Mouse (Mus musculus) stomach, embryonic 14.5 days (tissue): ENCODE results near the gene Mfng. TPM values are rescaled to one million over a fixed set of nuclear protein-coding genes. Genes with fewer than 3 reads are reported as not detected.

ENCODE experiments used
- ATAC-seq: fragments of 200-750 bp; cut with Nextera tagmentation; 2 replicates; pipeline ENCODE4 v1.8.0; 2017; ENCODE audit warnings: low read depth, moderate TSS enrichment; ENCODE audit not compliant: insufficient number of reproducible peaks, insufficient read depth, low FRiP score
- H3K27ac ChIP-seq: fragments of 300-500 bp; sonication (generic); 2 replicates; pipeline ENCODE4 v1.5.1; 2014; ENCODE audit warnings: mild to moderate bottlenecking, low read length, moderate library complexity, mixed read lengths
- H3K27me3 ChIP-seq: fragments of 300-500 bp; sonication (generic); 2 replicates; pipeline ENCODE4 v1.6.1; 2014; ENCODE audit warnings: low read length, control low read depth, mixed read lengths; ENCODE audit not compliant: control insufficient read depth, insufficient read depth
- H3K36me3 ChIP-seq: fragments of 300-500 bp; sonication (generic); 2 replicates; pipeline ENCODE4 v1.6.1; 2014; ENCODE audit warnings: mild to moderate bottlenecking, control low read depth, low read length, moderate library complexity, mixed read lengths; ENCODE audit not compliant: control insufficient read depth, insufficient read depth
- H3K4me1 ChIP-seq: fragments of 300-500 bp; sonication (generic); 2 replicates; pipeline ENCODE4 v1.6.1; 2014; ENCODE audit warnings: low read length, control low read depth, mixed read lengths; ENCODE audit not compliant: control insufficient read depth, insufficient read depth
- H3K4me2 ChIP-seq: fragments of 300-500 bp; sonication (generic); replicated peaks from 2 replicates; pipeline ENCODE4 v1.6.1; 2014; ENCODE audit warnings: low read depth, low read length, control low read depth
- H3K4me3 ChIP-seq: fragments of 300-500 bp; sonication (generic); 2 replicates; pipeline ENCODE4 v1.5.1; 2014; ENCODE audit warnings: low read depth, low read length, control low read depth
- H3K9ac ChIP-seq: fragments of 300-500 bp; sonication (generic); replicated peaks from 2 replicates; pipeline ENCODE4 v1.6.1; 2014; ENCODE audit warnings: low read depth, mild to moderate bottlenecking, control low read depth, low read length, moderate library complexity, mixed read lengths
- H3K9me3 ChIP-seq: fragments of 300-500 bp; sonication (generic); 2 replicates; pipeline ENCODE4 v1.6.1; 2016; ENCODE audit warnings: low read depth, low read length, control low read depth; ENCODE audit not compliant: control insufficient read depth
- WGBS: fragments of 180-500 bp; shearing (Covaris S2); extraction: QIAGEN DNeasy Blood & Tissue Kit; methylation state at CpG from one replicate; pipeline ENCODE4 v1.1.7; 2014; 5-methylcytosine and 5-hydroxymethylcytosine counted together
- polyA plus RNA-seq: library from polyadenylated mRNA; unstranded; fragments of >200 nt; fragmentation: Nextera tagmentation; extraction: Ambion mirVana; gene quantifications from 2 replicates; pipeline ENCODE4 v1.2.1, GENCODE M21; 2014

The Mfng gene
- polyA plus RNA-seq, 1 experiment from 2014 or later = 15.7 TPM

DNA sequence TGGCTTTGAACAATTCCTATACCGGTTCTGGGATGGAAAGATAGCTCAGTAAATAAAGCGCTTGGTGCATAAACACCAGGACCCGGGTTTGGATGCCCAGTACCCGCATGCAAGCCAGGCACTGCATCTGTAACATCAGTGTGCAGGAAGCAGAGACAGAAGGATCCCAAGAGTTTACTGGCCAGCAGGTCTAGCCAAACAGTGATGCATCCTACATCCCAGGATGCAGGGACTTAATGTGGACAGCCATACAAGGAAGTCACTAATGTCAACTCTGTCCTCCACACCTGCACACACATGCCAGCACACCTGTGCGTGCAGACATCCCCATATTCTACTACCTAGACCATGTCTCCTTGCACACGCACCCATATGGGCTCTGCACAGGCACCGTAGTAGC lies 12.0 kb upstream of the Mfng start:
- Histone ChIP-seq H3K4me2 (no peak overlapping the region), H3K36me3 (no peaks in the 10 kb centered on the region), H3K4me1 (peaks cover 15% of the 10 kb centered on the region; the same call in 1 of the 2 replicates), H3K4me3 (no peak overlapping the region), H3K9ac (no peak overlapping the region), H3K9me3 (no peaks in the 10 kb centered on the region), H3K27me3 (no peaks in the 10 kb centered on the region), H3K27ac (no peak overlapping the region)
- no peak for ATAC-seq
- WGBS = 93% methylated on average over 7 of the region's 7 CpGs

DNA sequence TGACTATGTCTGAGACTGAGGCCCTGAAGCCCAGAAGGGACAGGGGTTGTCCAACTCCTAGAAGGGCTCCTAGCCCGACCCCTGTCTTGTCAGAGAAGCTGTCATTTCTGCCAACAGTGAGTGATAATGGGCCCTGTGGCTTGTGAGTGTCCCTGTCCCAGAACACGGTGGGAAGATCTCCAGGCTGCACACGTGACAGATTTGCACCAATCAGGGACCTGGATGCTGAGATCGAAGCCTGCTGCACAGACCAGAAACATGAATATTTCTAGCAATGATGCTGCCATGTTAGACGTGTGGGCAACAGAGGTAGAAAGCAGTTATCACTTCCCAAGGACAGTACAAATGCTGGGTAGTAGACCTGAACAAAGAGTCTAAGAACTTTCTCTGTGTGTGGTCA lies 11.2 kb upstream of the Mfng start:
- 69% methylated on average over 5 of the region's 5 CpGs for WGBS
- no peak overlapping the region for H3K27ac ChIP-seq
- peaks cover 15% of the 10 kb centered on the region; the same call in 1 of the 2 replicates for H3K4me1 ChIP-seq
- H3K9ac ChIP-seq = no peak overlapping the region
- H3K4me2 ChIP-seq = no peak overlapping the region
- H3K36me3 ChIP-seq = no peaks in the 10 kb centered on the region
- ATAC-seq = no peak
- no peaks in the 10 kb centered on the region for H3K27me3 ChIP-seq
- H3K4me3 ChIP-seq = no peak overlapping the region
- H3K9me3 ChIP-seq = no peaks in the 10 kb centered on the region

DNA sequence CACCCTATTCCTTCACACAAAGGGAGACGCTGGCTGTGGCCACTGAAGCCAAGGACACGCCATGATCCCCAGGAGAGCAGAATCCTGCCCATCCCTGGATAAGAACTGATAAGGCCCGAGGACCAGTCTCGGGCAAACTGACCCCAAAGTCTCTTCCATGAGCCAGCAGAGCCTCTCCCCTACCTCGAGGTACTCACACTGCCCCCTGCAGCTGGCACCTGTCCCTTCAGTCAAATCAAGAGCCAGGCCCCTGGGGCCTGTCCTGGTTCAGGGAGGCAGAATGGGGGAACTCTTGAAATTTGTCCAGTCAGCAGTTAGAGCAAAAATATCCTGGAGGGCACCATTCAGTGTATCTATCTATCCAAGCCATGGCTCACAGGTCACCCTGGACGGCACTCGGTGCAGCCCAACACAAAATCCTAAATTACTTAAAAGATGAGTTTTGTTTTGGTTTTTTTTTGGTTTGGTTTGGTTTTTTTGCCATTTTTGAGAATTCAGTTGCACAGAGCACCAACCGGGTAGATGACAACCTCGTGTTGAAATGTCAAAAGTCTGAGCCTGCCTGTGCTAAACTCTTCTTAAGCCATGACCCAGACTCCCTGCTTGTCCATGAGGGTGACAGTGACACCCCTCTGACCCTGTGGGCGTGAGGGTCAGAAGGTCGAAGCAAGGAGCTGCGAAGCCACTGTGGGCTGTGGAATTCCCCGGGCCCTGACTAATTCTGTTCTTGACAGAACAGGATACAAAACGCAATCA lies 9.3 kb upstream of the Mfng start:
- H3K4me3 ChIP-seq = no peak overlapping the region

DNA sequence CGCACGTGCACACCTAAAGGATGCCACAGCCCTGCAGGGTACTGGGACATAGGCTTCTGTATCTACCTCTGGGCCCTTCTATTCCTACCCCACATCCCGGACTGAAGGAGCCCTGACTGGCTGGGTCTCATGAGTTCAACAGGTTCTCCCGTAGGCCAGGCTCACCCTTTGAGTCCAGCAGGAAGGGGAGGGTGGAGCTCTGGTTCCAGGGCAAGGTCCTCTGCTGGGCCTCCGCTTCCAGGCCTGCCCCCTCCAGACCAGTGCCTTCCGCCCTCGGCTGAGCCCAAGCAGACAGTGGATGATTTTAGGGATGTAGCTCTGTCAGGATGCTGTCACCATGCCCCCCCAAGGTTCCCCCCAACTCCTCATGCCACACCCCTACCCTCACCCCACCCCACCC lies 7.6 kb upstream of the Mfng start:
- Histone ChIP-seq H3K9me3 (no peaks in the 10 kb centered on the region), H3K4me3 (no peak overlapping the region), H3K36me3 (no peaks in the 10 kb centered on the region; the same call in 1 of the 2 replicates), H3K4me1 (peaks cover 2% of the 10 kb centered on the region; the same call in 1 of the 2 replicates), H3K27me3 (no peaks in the 10 kb centered on the region), H3K9ac (no peak overlapping the region), H3K4me2 (no peak overlapping the region), H3K27ac (no peak overlapping the region)
- 74% methylated on average over 7 of the region's 7 CpGs for WGBS
- no peak for ATAC-seq

More for the DNA sequence above, 9.3 kb upstream of the Mfng start:
- Histone ChIP-seq H3K27ac (no peak overlapping the region), H3K9me3 (no peaks in the 10 kb centered on the region), H3K4me2 (no peak overlapping the region), H3K27me3 (no peaks in the 10 kb centered on the region), H3K9ac (no peak overlapping the region), H3K4me1 (peaks cover 10% of the 10 kb centered on the region; the same call in 1 of the 2 replicates), H3K36me3 (no peaks in the 10 kb centered on the region)
- 66% methylated on average over 14 of the region's 14 CpGs for WGBS
- no peak for ATAC-seq

DNA sequence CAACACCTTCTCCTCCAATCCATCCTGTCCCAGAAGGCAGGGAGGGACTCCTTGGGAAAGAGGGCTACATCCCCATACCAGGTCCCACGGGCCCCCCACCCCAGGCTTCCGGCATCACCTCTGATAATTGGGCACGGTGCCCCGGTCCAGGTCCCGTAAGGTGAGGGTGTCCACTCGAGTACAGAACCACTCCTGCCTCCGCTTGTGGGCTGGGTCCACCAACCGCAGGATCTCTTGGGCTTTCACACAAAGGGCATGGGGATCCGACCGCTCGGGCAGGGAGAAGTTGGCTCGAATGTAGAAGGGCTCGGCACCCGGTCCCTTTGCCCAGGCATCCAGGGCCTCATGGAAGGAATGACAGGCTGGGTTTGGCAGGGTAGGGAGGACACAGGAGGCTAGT lies 7.1 kb upstream of the Mfng start:
- H3K9ac ChIP-seq = no peak overlapping the region
- no peak overlapping the region for H3K4me2 ChIP-seq
- no peak overlapping the region for H3K4me3 ChIP-seq
- no peaks in the 10 kb centered on the region for H3K27me3 ChIP-seq
- ATAC-seq = no peak
- H3K4me1 ChIP-seq = no peaks in the 10 kb centered on the region
- no peak overlapping the region for H3K27ac ChIP-seq
- 91% methylated on average over 14 of the region's 14 CpGs for WGBS
- no peaks in the 10 kb centered on the region for H3K9me3 ChIP-seq
- peaks cover 2% of the 10 kb centered on the region; the same call in 1 of the 2 replicates for H3K36me3 ChIP-seq

DNA sequence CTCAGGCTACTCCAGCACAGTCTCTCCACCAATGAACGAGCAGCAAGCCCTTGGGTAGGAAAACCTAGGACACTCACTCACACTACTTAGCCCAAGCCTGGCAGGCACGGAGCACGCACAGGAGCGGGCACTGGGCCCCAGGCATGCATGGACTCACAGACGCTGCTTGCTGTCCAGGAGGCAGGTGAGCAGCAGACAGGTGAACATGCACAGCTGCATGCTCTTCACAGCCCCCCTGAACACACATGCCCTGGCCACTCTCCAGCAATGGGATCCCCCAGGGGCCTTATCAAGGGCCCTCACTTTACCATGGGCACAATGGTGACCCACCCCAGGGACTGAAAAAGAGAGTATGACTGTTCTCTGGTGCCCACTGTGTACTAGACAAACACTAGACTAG lies 6.4 kb upstream of the Mfng start:
- ATAC-seq = no peak
- no peaks in the 10 kb centered on the region for H3K4me1 ChIP-seq
- no peak overlapping the region for H3K27ac ChIP-seq
- 86% methylated on average over 5 of the region's 5 CpGs for WGBS
- H3K9me3 ChIP-seq = no peaks in the 10 kb centered on the region
- H3K4me3 ChIP-seq = no peak overlapping the region
- H3K27me3 ChIP-seq = no peaks in the 10 kb centered on the region
- no peak overlapping the region for H3K4me2 ChIP-seq
- H3K9ac ChIP-seq = no peak overlapping the region
- H3K36me3 ChIP-seq = peaks cover 3% of the 10 kb centered on the region; the same call in 1 of the 2 replicates

DNA sequence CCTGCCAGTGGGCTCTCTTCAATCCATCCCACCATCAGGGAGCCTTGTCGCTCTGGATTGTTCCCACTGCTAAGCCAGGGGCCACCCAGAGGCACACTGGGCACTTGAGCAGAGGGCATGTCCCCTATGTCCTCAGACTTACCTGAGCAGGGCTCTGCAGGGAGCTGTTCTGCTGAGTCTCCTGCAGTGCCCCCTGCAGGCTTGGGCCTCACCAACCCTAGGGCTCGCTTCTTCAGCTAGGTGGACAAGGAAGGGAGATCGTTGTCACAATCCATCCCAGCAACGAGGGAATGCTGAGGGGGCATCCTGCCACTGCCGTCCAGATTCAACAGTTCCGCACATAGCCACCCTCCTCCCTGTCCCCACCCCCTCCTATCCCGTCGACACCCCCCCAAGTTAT lies 6.0 kb upstream of the Mfng start:
- no peak overlapping the region for H3K27ac ChIP-seq
- no peaks in the 10 kb centered on the region for H3K27me3 ChIP-seq
- H3K9me3 ChIP-seq = no peaks in the 10 kb centered on the region
- no peaks in the 10 kb centered on the region for H3K4me1 ChIP-seq
- no peak overlapping the region for H3K4me3 ChIP-seq
- no peak for ATAC-seq
- no peak overlapping the region for H3K4me2 ChIP-seq
- H3K9ac ChIP-seq = no peak overlapping the region
- peaks cover 3% of the 10 kb centered on the region; the same call in 1 of the 2 replicates for H3K36me3 ChIP-seq
- 74% methylated on average over 8 of the region's 8 CpGs for WGBS

DNA sequence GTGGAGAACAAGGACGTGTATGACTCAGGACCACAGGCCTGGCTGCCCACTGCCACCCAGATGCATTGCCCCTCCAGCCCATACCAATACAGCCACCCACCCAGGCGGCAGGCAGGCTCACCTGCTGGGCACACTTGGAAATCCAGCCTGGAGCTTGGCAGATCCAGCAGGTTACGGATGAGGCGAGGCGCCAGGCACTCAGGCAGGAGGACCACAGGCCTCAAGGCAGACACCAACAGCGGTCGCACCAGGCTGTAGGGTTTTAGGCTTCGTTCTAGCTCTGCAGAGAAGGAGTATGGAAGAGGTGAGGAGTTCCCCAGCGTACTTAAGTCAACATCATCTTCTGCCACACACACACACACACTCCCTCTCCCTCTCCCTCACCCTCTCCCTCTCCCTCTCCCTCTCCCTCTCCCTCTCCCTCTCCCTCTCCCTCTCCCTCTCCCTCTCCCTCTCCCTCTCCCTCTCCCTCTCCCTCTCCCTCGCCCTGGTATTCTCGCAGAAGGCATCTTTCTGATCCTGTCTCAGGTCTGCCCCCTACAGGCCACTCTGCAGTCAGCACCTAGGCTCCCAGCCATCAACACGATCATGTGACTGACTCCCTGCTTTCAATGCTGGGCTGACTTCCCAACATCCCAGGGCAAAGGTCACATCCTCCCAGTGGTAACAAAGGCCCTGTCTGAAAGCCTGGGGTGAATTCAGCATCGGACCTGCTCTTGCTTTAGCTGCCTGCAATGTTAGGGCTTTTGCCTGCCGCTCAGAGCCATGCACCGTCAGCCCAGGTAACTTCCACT lies 5.0 kb upstream of the Mfng start:
- Histone ChIP-seq H3K36me3 (peaks cover 3% of the 10 kb centered on the region; the same call in 1 of the 2 replicates), H3K27me3 (no peaks in the 10 kb centered on the region), H3K4me2 (no peak overlapping the region), H3K9ac (no peak overlapping the region), H3K9me3 (no peaks in the 10 kb centered on the region), H3K27ac (no peak overlapping the region), H3K4me3 (no peak overlapping the region), H3K4me1 (peaks cover 5% of the 10 kb centered on the region; the same call in 1 of the 2 replicates)
- 53% methylated on average over 15 of the region's 15 CpGs for WGBS
- peak; percentile 40; the same call in 1 of the 2 replicates for ATAC-seq
